Mouse (Mus musculus): ENCODE data around the gene Klhl41.

DNA sequence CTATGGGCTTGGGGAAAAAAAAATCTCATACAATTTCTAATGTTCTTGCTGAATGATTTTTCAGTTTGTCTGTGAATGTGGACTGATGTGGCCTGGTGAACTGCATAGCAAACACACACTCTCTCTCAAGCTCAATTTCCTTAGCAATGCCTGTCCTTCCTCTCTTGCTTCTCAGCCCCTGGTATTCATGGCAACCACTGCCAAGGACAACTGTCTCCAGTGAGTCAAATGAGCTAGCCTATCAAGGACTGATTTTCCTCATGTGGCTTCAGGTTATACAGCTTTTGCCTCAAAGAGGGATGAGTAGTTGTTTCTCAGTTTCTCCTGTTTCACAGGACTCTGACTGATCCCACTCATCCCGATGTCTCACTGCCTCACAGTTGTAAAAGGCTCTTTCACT is 49.2 kb downstream of the Klhl41 start:
- no peak for TF ChIP-seq CTCF (IDR thresholded peaks at IDR 0.05; ENCODE audit: low read depth, low read length)
- no peak for TF ChIP-seq POLR2A (IDR thresholded peaks at IDR 0.05; ENCODE audit: borderline replicate concordance, low read depth, low read length)
